Mouse (Mus musculus): Measurements from ENCODE around the gene Rpl3. TPM values are rescaled to one million over a fixed set of nuclear protein-coding genes. Genes with fewer than 3 reads are reported as not detected.

The Rpl3 gene
- total RNA-seq, 1 experiment = 1,661 TPM

- Histone ChIP-seq H3K9me3 (ENCODE audit: control insufficient read depth, insufficient read depth, low read depth, low read length) (no peaks in the 10 kb centered on the region), H3K4me1 (ENCODE audit: control insufficient read depth in 2 of 2, insufficient read depth in 2 of 2, low read length in 2 of 2, poor library complexity in 1 of 2) (peaks cover 0 to 9% of the 10 kb centered on the region in 2 experiments; a peak in 1 of 4 replicates), H3K4me3 (ENCODE audit: insufficient read depth in 1 of 2, low read depth in 1 of 2, low read length in 2 of 2, poor library complexity in 1 of 2, severe bottlenecking in 1 of 2) (peak overlapping the region in 1 of 2 experiments; percentile 90; a peak in 1 of 4 replicates), H3K36me3 (ENCODE audit: control insufficient read depth, insufficient read depth, low read length, poor library complexity, severe bottlenecking) (peaks cover 55% of the 10 kb centered on the region), H3K9ac (ENCODE audit: insufficient read depth, low read depth, low read length, poor library complexity, severe bottlenecking) (peak overlapping the region; percentile 97; the same call in 1 of the 2 replicates), H3K27ac (ENCODE audit: insufficient read depth, low read depth, low read length, poor library complexity, severe bottlenecking) (no peak overlapping the region; the same call in 1 of the 2 replicates)
- DNase-seq (ENCODE audit: low read depth, low spot score) = no peak
- in situ Hi-C loops (cut with MboI; ENCODE audit: low sequenced_read_pairs in 2 of 2, unreplicated experiment in 2 of 2) = no loop called here
- TF ChIP-seq ZNF384 (IDR thresholded peaks at IDR 0.05; ENCODE audit: low read depth, low read length) = no peak
- no peak for TF ChIP-seq CHD2 (IDR thresholded peaks at IDR 0.05; ENCODE audit: low read depth, low read length)
- TF ChIP-seq MAFK (IDR thresholded peaks at IDR 0.05; ENCODE audit: insufficient read depth, low read depth, low read length) = no peak
- TF ChIP-seq ZC3H11A (IDR thresholded peaks at IDR 0.05; ENCODE audit: borderline replicate concordance, low read depth, low read length) = no peak
- TF ChIP-seq HCFC1 (IDR thresholded peaks at IDR 0.05; ENCODE audit: borderline replicate concordance, insufficient read depth, low read length) = no peak
Observed at GRCm38 (mm10) chr15:80079129-80079668, 12.5 kb downstream of the Rpl3 start.

DNA sequence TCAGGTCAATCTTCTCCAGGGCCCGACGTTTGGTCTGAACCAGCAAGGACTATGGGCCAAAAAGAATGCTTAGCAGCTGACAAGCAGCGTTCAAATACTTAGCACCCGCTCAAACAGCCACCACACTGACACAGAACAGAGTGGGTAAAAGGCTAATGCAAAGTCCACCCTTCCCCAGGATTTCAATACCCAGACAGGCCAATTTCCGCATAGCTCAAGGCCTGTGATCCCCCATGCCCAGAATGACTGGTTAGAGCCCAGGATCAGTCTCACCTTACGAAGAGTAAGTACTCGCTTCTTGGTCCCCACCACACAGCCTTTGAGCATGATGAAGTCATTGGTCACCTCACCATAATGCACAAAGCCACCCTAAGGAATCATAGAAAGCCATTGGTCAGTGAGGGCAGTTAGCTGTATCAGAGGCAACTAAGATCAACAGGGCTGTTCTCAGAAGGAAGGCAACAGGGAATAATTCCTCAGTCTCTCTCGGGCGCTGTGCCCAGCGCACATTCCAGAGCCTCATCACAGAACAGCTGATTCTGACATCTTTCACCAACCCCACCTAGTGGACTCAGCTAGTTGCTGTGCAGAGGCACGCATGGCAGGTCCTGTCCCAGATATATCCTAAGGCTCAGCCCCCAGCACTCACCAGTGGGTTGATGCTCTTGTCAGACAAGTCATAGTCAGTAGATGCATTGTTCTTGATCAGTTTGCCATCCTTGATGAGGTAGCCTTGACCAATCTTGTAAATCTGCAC, 13.4 kb downstream of the Rpl3 start:
- Histone ChIP-seq H3K9ac (ENCODE audit: insufficient read depth, low read depth, low read length, poor library complexity, severe bottlenecking) (no peak overlapping the region), H3K4me3 (ENCODE audit: insufficient read depth in 1 of 2, low read depth in 1 of 2, low read length in 2 of 2, poor library complexity in 1 of 2, severe bottlenecking in 1 of 2) (peak overlapping the region in 1 of 2 experiments; percentile 24; a peak in 1 of 4 replicates), H3K4me1 (ENCODE audit: control insufficient read depth in 2 of 2, insufficient read depth in 2 of 2, low read length in 2 of 2, poor library complexity in 1 of 2) (peaks cover 0 to 9% of the 10 kb centered on the region in 2 experiments; a peak in 1 of 4 replicates), H3K36me3 (ENCODE audit: control insufficient read depth, insufficient read depth, low read length, poor library complexity, severe bottlenecking) (peaks cover 55% of the 10 kb centered on the region), H3K27ac (ENCODE audit: insufficient read depth, low read depth, low read length, poor library complexity, severe bottlenecking) (no peak overlapping the region), H3K9me3 (ENCODE audit: control insufficient read depth, insufficient read depth, low read depth, low read length) (no peaks in the 10 kb centered on the region)
- in situ Hi-C loops (cut with MboI; ENCODE audit: low sequenced_read_pairs in 2 of 2, unreplicated experiment in 2 of 2) = no loop called here
- TF ChIP-seq MAFK (IDR thresholded peaks at IDR 0.05; ENCODE audit: insufficient read depth, low read depth, low read length) (no peak), CHD2 (IDR thresholded peaks at IDR 0.05; ENCODE audit: low read depth, low read length) (no peak), ZC3H11A (IDR thresholded peaks at IDR 0.05; ENCODE audit: borderline replicate concordance, low read depth, low read length) (no peak), ZNF384 (IDR thresholded peaks at IDR 0.05; ENCODE audit: low read depth, low read length) (no peak), HCFC1 (IDR thresholded peaks at IDR 0.05; ENCODE audit: borderline replicate concordance, insufficient read depth, low read length) (no peak)
- no peak for DNase-seq (ENCODE audit: low read depth, low spot score)

- no peak overlapping the region for H3K4me3 ChIP-seq (ENCODE audit: insufficient read depth in 1 of 2, low read depth in 1 of 2, low read length in 2 of 2, poor library complexity in 1 of 2, severe bottlenecking in 1 of 2)
- DNase-seq (ENCODE audit: low read depth, low spot score) = peak; percentile 81
- no peaks in the 10 kb centered on the region for H3K9me3 ChIP-seq (ENCODE audit: control insufficient read depth, insufficient read depth, low read depth, low read length)
- H3K9ac ChIP-seq (ENCODE audit: insufficient read depth, low read depth, low read length, poor library complexity, severe bottlenecking) = no peak overlapping the region
- peaks cover 40% of the 10 kb centered on the region for H3K36me3 ChIP-seq (ENCODE audit: control insufficient read depth, insufficient read depth, low read length, poor library complexity, severe bottlenecking)
- no peak overlapping the region; the same call in 1 of the 2 replicates for H3K27ac ChIP-seq (ENCODE audit: insufficient read depth, low read depth, low read length, poor library complexity, severe bottlenecking)
- H3K4me1 ChIP-seq (ENCODE audit: control insufficient read depth in 2 of 2, insufficient read depth in 2 of 2, low read length in 2 of 2, poor library complexity in 1 of 2) = peaks cover 0 to 12% of the 10 kb centered on the region in 2 experiments; a peak in 1 of 4 replicates
- TF ChIP-seq MAFK (IDR thresholded peaks at IDR 0.05; ENCODE audit: insufficient read depth, low read depth, low read length) (no peak), HCFC1 (IDR thresholded peaks at IDR 0.05; ENCODE audit: borderline replicate concordance, insufficient read depth, low read length) (no peak), ZNF384 (IDR thresholded peaks at IDR 0.05; ENCODE audit: low read depth, low read length) (no peak), ZC3H11A (IDR thresholded peaks at IDR 0.05; ENCODE audit: borderline replicate concordance, low read depth, low read length) (no peak), CHD2 (IDR thresholded peaks at IDR 0.05; ENCODE audit: low read depth, low read length) (no peak)
- in situ Hi-C loops (cut with MboI; ENCODE audit: low sequenced_read_pairs in 2 of 2, unreplicated experiment in 2 of 2) = no loop called here
Observed at GRCm38 (mm10) chr15:80076338-80077136, 15.1 kb downstream of the Rpl3 start.

GRCm38 (mm10) chr15:80075733-80076337, 15.8 kb downstream of the Rpl3 start:
- peaks cover 32% of the 10 kb centered on the region for H3K36me3 ChIP-seq (ENCODE audit: control insufficient read depth, insufficient read depth, low read length, poor library complexity, severe bottlenecking)
- no peak overlapping the region; the same call in 1 of the 2 replicates for H3K27ac ChIP-seq (ENCODE audit: insufficient read depth, low read depth, low read length, poor library complexity, severe bottlenecking)
- H3K4me3 ChIP-seq (ENCODE audit: insufficient read depth in 1 of 2, low read depth in 1 of 2, low read length in 2 of 2, poor library complexity in 1 of 2, severe bottlenecking in 1 of 2) = no peak overlapping the region
- no peak overlapping the region for H3K9ac ChIP-seq (ENCODE audit: insufficient read depth, low read depth, low read length, poor library complexity, severe bottlenecking)
- in situ Hi-C loops (cut with MboI; ENCODE audit: low sequenced_read_pairs in 2 of 2, unreplicated experiment in 2 of 2) = no loop called here
- H3K9me3 ChIP-seq (ENCODE audit: control insufficient read depth, insufficient read depth, low read depth, low read length) = no peaks in the 10 kb centered on the region
- TF ChIP-seq ZC3H11A (IDR thresholded peaks at IDR 0.05; ENCODE audit: borderline replicate concordance, low read depth, low read length) = no peak
- TF ChIP-seq ZNF384 (IDR thresholded peaks at IDR 0.05; ENCODE audit: low read depth, low read length) = no peak
- TF ChIP-seq MAFK (IDR thresholded peaks at IDR 0.05; ENCODE audit: insufficient read depth, low read depth, low read length) = no peak
- no peak for TF ChIP-seq HCFC1 (IDR thresholded peaks at IDR 0.05; ENCODE audit: borderline replicate concordance, insufficient read depth, low read length)
- no peak for TF ChIP-seq CHD2 (IDR thresholded peaks at IDR 0.05; ENCODE audit: low read depth, low read length)
- peaks cover 0 to 12% of the 10 kb centered on the region in 2 experiments; a peak in 1 of 4 replicates for H3K4me1 ChIP-seq (ENCODE audit: control insufficient read depth in 2 of 2, insufficient read depth in 2 of 2, low read length in 2 of 2, poor library complexity in 1 of 2)
- DNase-seq (ENCODE audit: low read depth, low spot score) = no peak
